Mouse (Mus musculus) ES-E14 (cell line): Measurements from ENCODE around the gene Osbpl10.

Source experiments
- CHD2 ChIP-seq: IDR thresholded peaks from 2 replicates; pipeline ENCODE4 v1.6.1; 2014; ENCODE audit warnings: mild to moderate bottlenecking, low read depth, low read length, inconsistent platforms
- MAFK ChIP-seq: IDR thresholded peaks from 2 replicates; pipeline ENCODE4 v1.6.1; 2014; ENCODE audit warnings: mild to moderate bottlenecking, low read depth, low read length, inconsistent platforms; ENCODE audit not compliant: insufficient read depth

- TF ChIP-seq MAFK = no peak
- TF ChIP-seq CHD2 = no peak
Observed at GRCm38 (mm10) chr9:114988610-114989327, 10.4 kb downstream of the Osbpl10 start.
